Mouse (Mus musculus) urinary bladder, postnatal 25 days (tissue): Measurements from ENCODE around the gene Bsn.
"Not testable (repeated sequence)": the region's sequence is repeated elsewhere in the genome, so short reads cannot be mapped to it uniquely, and the experiment has no call there.

Experiments used
- DNase-seq: peaks from one replicate; pipeline ENCODE4 v3.0.0; 2022; ENCODE audit warnings: low spot score

Bsn gene

GRCm38 (mm10) chr9:108149817-108150216 is 40.4 kb downstream of the Bsn start:
- DNase-seq = no peak

DNA sequence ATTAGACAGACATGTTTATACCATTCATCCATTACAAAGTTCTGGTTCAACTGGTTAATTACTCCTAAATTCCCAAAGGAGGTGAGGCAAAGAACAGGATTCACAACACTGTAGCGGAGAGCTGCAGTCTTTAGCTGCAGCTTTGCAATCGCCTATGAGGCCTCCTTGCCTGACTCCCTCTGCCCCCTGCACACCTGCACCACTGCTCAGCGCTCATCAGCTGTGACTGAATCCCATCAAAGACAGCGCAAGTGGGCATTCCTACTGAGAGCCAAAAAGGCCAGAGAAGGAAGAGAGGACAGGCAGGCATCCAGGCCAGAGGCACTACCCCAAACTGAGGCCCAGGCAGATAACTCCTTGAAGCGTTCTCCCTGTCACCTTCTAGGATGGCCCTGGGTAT is 42.6 kb downstream of the Bsn start:
- DNase-seq = no peak

DNA sequence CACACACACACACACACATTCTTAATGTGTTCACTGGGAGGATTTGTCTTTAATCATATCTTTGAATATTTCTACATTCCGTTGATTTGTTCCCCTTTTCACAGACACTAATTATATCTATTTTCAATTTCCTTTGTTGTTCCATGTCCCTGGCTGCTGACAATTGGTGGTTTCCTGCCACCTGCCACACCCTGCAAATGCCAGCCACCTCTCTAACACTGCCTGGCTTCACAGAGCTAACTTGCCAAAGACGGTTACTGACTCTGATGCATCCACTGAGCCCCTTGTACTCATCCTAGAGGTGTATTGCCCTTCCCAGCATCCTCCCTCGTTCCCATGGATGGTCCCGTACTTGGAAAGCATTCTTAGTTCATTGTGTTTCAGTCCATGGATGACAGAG is 43.7 kb downstream of the Bsn start:
- DNase-seq = no peak

GRCm38 (mm10) chr9:108145740-108146139 is 44.4 kb downstream of the Bsn start:
- DNase-seq = no peak

- DNase-seq = no peak
Measured at GRCm38 (mm10) chr9:108144371-108145270, 45.6 kb downstream of the Bsn start.

DNA sequence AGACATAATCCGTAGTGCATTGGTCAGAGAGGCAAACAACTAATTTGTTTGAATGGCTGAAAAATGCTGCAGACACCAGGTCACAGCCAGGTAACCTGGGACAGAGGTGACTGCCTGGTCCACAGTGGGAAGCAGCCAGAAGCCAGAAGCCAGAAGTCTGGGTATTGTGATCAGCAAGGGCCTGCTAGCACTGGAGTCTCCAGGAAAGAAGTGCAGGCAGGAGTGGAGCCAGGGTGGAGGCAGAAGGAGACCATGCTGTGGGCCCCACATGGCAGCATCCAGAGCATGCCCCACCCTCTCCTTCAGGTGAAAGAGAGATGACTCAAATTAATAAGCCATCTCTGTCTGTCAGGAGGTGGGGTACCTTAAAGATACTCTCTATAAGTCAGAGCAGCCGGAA is 46.7 kb downstream of the Bsn start:
- no peak for DNase-seq

DNA sequence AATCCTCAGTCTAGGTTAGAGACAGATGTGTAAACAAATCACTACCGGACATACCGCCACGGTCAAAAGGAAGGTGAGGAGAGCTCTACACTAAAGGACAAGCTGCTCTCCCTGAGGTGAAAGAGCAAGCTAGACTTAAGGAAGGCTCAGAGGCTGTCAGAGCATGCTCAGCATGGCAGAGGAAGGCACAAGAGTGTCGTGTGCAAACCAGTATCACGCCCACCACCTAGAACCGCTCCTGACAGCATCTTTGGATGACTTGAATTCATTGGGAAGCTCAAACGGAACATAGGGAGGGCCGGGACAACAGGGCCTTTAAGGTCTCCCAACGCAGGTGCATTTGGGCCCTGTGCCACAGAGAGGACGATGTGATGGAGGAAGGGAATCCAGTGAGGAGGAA is 48.8 kb downstream of the Bsn start:
- DNase-seq = no peak

- DNase-seq = no peak
Measured at GRCm38 (mm10) chr9:108139963-108140695, 50.1 kb downstream of the Bsn start.

DNA sequence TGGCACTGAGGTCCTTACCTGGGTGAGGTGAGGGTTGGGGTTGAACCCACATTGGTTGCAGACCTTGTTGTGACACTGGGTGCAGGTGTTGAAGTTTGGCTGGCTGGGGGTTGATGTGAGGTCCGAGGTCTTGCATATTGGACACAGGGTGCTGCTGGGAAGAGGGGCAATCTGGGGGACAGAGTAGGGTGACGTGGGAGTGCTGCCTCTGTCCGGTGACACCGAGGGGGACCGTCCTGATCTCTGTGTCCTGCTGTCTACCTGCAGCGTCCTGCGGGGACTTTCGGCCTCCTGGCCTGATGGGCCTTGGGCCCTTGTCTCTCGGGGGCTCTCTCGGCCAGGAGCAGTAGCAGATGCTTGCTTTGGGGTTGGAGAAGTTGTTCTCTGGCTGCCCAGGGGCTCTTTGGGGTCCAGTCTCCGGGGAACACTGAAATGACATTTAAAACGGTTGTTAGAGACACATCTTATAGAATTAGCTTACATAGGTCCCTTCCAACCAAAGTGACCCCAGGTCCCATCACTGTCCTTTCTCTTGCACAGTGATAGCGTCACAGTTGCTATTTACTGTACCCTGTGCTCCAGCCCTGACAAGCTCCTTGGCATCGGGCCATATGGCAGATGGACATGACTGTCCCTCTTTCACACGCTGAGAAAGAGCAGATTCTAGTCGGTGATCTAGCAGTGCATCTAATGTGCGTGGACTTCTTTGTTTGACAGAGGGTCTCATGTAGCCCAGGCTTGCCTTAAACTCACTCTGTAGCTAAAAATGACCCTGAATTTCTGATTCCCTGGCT is 50.8 kb downstream of the Bsn start:
- no peak for DNase-seq

GRCm38 (mm10) chr9:108138118-108138517 is 52.1 kb downstream of the Bsn start:
- DNase-seq = no peak

GRCm38 (mm10) chr9:108137523-108137922 is 52.7 kb downstream of the Bsn start:
- DNase-seq = no peak

GRCm38 (mm10) chr9:108136930-108137462 is 53.2 kb downstream of the Bsn start:
- no peak for DNase-seq

DNA sequence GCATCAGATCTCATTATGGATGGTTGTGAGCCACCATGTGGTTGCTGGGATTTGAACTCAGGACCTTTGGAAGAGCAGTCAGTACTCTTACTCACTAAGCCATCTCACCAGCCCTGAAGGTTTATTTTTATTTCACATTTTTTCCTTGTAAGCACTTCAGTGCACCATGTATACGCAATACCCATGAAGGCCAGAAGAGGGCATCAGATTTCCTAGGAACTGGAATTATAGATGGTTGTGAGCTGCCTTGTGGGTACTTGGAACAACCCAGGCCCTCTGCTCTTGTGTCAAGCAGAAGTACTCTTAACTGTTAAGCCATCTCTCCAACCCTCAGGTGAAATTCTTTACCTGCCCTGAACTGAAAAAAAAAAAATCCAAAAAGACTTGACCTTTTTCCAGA is 54.0 kb downstream of the Bsn start:
- DNase-seq = no peak

GRCm38 (mm10) chr9:108135679-108136078 is 54.5 kb downstream of the Bsn start:
- not testable (repeated sequence) for DNase-seq

DNA sequence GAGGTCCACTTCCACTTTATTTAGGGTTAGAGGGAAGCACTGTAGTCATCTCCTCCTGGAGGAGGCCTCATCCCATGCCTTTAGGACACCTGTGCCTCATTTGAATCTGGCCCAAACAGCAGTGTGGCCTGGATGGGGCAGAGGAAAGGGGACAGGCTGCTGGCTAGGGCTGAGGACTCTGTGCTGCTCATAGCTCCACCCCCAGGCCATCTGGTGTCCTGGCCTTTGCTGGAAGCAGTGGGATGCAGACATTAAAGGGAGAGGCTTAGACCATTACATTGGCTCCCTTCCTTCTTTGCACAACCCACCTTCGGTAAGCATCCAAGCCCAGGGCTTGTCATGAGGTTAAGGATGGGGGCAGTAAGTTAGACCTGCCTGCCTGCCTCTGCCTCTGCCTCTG is 56.7 kb downstream of the Bsn start:
- no peak for DNase-seq

- no peak for DNase-seq
Measured at GRCm38 (mm10) chr9:108132373-108132772, 57.8 kb downstream of the Bsn start.

DNA sequence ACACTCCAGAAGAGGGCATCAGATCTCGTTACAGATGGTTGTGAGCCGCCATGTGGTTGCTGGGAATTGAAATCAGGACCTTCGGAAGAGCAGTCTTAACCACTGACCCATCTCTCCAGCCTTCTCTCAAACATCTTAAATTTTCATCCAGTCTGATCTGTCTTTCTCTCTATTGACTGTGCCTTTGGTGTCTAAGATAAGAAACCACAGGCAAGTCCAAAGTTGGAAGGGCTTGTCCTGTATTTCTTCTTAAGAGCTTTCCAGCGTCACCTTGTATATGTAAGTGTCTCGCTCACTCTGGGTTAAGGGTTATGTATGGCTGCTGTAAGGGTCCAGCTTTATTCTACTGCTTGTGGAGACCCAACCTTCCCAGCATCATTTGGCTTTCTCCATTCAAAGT is 58.7 kb downstream of the Bsn start:
- no peak for DNase-seq

DNA sequence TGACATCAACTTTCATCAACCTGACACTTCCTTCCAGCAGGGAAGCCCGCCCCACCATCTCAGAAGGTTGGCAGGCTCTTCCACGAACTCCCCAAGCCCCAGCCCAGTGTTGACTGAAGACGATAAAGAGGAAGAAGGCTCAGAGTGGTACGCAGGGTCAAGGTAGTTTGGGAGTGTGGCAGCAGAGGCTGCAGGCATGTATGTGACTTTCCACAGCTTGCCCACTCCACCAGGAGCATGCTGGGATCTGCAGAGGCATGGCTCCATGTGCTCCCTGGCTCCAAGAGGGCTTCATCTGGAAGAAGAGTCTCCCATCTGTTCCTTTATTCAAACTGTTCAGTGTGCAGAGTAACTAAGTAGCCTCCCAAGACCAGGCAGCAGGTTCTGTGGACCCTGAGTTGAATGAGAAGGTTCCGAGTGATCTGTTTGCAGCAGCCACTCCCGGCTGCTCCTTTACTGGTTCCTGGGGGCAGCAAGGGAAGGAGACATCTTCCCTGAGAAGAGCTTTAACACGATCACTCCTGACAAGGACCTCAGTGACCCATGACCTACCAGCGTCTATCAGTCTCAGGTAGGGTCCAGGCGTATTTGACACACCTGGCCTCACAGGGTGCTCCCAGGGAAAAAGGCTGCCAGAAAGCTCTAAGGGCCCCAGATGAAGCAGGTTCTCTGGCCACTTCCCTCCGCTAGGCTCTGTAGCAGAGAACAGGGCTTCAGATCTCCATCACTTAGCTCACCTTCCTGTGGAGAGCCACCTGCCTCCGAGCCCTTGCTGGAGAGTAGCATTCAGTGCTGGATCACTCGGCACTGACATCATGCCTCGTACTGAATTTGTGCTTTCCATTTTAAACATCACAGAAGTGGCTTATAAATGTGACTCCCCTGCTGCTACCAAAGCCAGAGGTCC is 60.9 kb downstream of the Bsn start:
- DNase-seq = no peak

- DNase-seq = no peak
Measured at GRCm38 (mm10) chr9:108128248-108128647, 61.9 kb downstream of the Bsn start.

GRCm38 (mm10) chr9:108126436-108127180 is 63.6 kb downstream of the Bsn start:
- DNase-seq = no peak
